Mouse (Mus musculus): ENCODE results near the gene Cnep1r1. TPM values are rescaled to one million over a fixed set of nuclear protein-coding genes. Genes with fewer than 3 reads are reported as not detected.

Cnep1r1 gene
- polyA plus RNA-seq, 1 experiment from 2014 or later: 31.0 TPM

GRCm38 (mm10) chr8:88139256-88139655 lies 20.7 kb downstream of the Cnep1r1 start:
- no peak for TF ChIP-seq CTCF (IDR thresholded peaks at IDR 0.05; ENCODE audit: low read depth)
- no peak for ATAC-seq

GRCm38 (mm10) chr8:88141629-88142028 lies 23.1 kb downstream of the Cnep1r1 start:
- Histone ChIP-seq H3K36me3 (ENCODE audit: control insufficient read depth, insufficient read depth) (peaks cover 17% of the 10 kb centered on the region), H3K27me3 (replicated peaks; ENCODE audit: control insufficient read depth, insufficient read depth, low read length) (no peaks in the 10 kb centered on the region), H3K4me1 (replicated peaks; ENCODE audit: control insufficient read depth, insufficient read depth, low read length) (peaks cover 4% of the 10 kb centered on the region; the same call in 1 of the 2 replicates), H3K27ac (ENCODE audit: low read depth, low read length) (no peak overlapping the region), H3K9me3 (ENCODE audit: control insufficient read depth) (no peaks in the 10 kb centered on the region), H3K9ac (ENCODE audit: low read depth, low read length) (no peak overlapping the region), H3K4me3 (ENCODE audit: low read depth, low read length) (no peak overlapping the region), H3K4me2 (replicated peaks; ENCODE audit: low read depth) (no peak overlapping the region)
- no peak for ATAC-seq
- 86% methylated on average over 3 of the region's 3 CpGs for WGBS
- no peak for TF ChIP-seq CTCF (IDR thresholded peaks at IDR 0.05; ENCODE audit: low read depth)

More at GRCm38 (mm10) chr8:88139256-88139655, 20.7 kb downstream of the Cnep1r1 start:
- WGBS: 90% methylated on average over 3 of the region's 3 CpGs
- H3K4me2 ChIP-seq (replicated peaks; ENCODE audit: low read depth): no peak overlapping the region
- H3K9me3 ChIP-seq (ENCODE audit: control insufficient read depth): no peaks in the 10 kb centered on the region
- H3K4me3 ChIP-seq (ENCODE audit: low read depth, low read length): no peak overlapping the region
- H3K9ac ChIP-seq (ENCODE audit: low read depth, low read length): no peak overlapping the region
- peak overlapping the region; percentile 11; the same call in 1 of the 2 replicates for H3K27ac ChIP-seq (ENCODE audit: low read depth, low read length)
- peaks cover 4% of the 10 kb centered on the region; the same call in 1 of the 2 replicates for H3K4me1 ChIP-seq (replicated peaks; ENCODE audit: control insufficient read depth, insufficient read depth, low read length)
- no peaks in the 10 kb centered on the region for H3K27me3 ChIP-seq (replicated peaks; ENCODE audit: control insufficient read depth, insufficient read depth, low read length)
- peaks cover 23% of the 10 kb centered on the region for H3K36me3 ChIP-seq (ENCODE audit: control insufficient read depth, insufficient read depth)

- WGBS: 67% methylated on average over 5 of the region's 5 CpGs
- TF ChIP-seq CTCF (IDR thresholded peaks at IDR 0.05; ENCODE audit: low read depth): no peak
- H3K9ac ChIP-seq (ENCODE audit: low read depth, low read length): no peak overlapping the region
- H3K4me1 ChIP-seq (replicated peaks; ENCODE audit: control insufficient read depth, insufficient read depth, low read length): no peaks in the 10 kb centered on the region
- H3K4me2 ChIP-seq (replicated peaks; ENCODE audit: low read depth): no peak overlapping the region
- no peak overlapping the region for H3K4me3 ChIP-seq (ENCODE audit: low read depth, low read length)
- H3K9me3 ChIP-seq (ENCODE audit: control insufficient read depth): no peaks in the 10 kb centered on the region
- H3K27ac ChIP-seq (ENCODE audit: low read depth, low read length): no peak overlapping the region
- H3K36me3 ChIP-seq (ENCODE audit: control insufficient read depth, insufficient read depth): peaks cover 36% of the 10 kb centered on the region
- no peak for ATAC-seq
- H3K27me3 ChIP-seq (replicated peaks; ENCODE audit: control insufficient read depth, insufficient read depth, low read length): no peaks in the 10 kb centered on the region
Observed at GRCm38 (mm10) chr8:88144041-88144440, 25.5 kb downstream of the Cnep1r1 start.

GRCm38 (mm10) chr8:88150910-88151371 lies 32.4 kb downstream of the Cnep1r1 start:
- 95% methylated on average over 6 of the region's 6 CpGs for WGBS
- Histone ChIP-seq H3K4me2 (replicated peaks; ENCODE audit: low read depth) (no peak overlapping the region), H3K4me1 (replicated peaks; ENCODE audit: control insufficient read depth, insufficient read depth, low read length) (no peaks in the 10 kb centered on the region), H3K9ac (ENCODE audit: low read depth, low read length) (no peak overlapping the region), H3K27ac (ENCODE audit: low read depth, low read length) (no peak overlapping the region), H3K9me3 (ENCODE audit: control insufficient read depth) (no peaks in the 10 kb centered on the region), H3K4me3 (ENCODE audit: low read depth, low read length) (no peak overlapping the region), H3K27me3 (replicated peaks; ENCODE audit: control insufficient read depth, insufficient read depth, low read length) (no peaks in the 10 kb centered on the region), H3K36me3 (ENCODE audit: control insufficient read depth, insufficient read depth) (peaks cover 56% of the 10 kb centered on the region)
- no peak for TF ChIP-seq CTCF (IDR thresholded peaks at IDR 0.05; ENCODE audit: low read depth)
- no peak for ATAC-seq

- Histone ChIP-seq H3K9me3 (ENCODE audit: control insufficient read depth) (no peaks in the 10 kb centered on the region), H3K4me2 (replicated peaks; ENCODE audit: low read depth) (no peak overlapping the region), H3K27me3 (replicated peaks; ENCODE audit: control insufficient read depth, insufficient read depth, low read length) (no peaks in the 10 kb centered on the region), H3K4me3 (ENCODE audit: low read depth, low read length) (no peak overlapping the region), H3K4me1 (replicated peaks; ENCODE audit: control insufficient read depth, insufficient read depth, low read length) (no peaks in the 10 kb centered on the region), H3K9ac (ENCODE audit: low read depth, low read length) (no peak overlapping the region), H3K27ac (ENCODE audit: low read depth, low read length) (no peak overlapping the region), H3K36me3 (ENCODE audit: control insufficient read depth, insufficient read depth) (peaks cover 57% of the 10 kb centered on the region)
- WGBS: 84% methylated on average over 9 of the region's 10 CpGs
- no peak for TF ChIP-seq CTCF (IDR thresholded peaks at IDR 0.05; ENCODE audit: low read depth)
- ATAC-seq: no peak
Observed at GRCm38 (mm10) chr8:88160237-88160995, 41.8 kb downstream of the Cnep1r1 start.

- H3K36me3 ChIP-seq (ENCODE audit: control insufficient read depth, insufficient read depth): peaks cover 53% of the 10 kb centered on the region
- no peak overlapping the region for H3K4me3 ChIP-seq (ENCODE audit: low read depth, low read length)
- H3K4me1 ChIP-seq (replicated peaks; ENCODE audit: control insufficient read depth, insufficient read depth, low read length): no peaks in the 10 kb centered on the region
- no peak overlapping the region for H3K9ac ChIP-seq (ENCODE audit: low read depth, low read length)
- no peak for ATAC-seq
- no peaks in the 10 kb centered on the region for H3K27me3 ChIP-seq (replicated peaks; ENCODE audit: control insufficient read depth, insufficient read depth, low read length)
- 76% methylated on average over 5 of the region's 5 CpGs for WGBS
- no peaks in the 10 kb centered on the region for H3K9me3 ChIP-seq (ENCODE audit: control insufficient read depth)
- no peak overlapping the region for H3K27ac ChIP-seq (ENCODE audit: low read depth, low read length)
- TF ChIP-seq CTCF (IDR thresholded peaks at IDR 0.05; ENCODE audit: low read depth): peak; percentile 83
- H3K4me2 ChIP-seq (replicated peaks; ENCODE audit: low read depth): no peak overlapping the region
Observed at GRCm38 (mm10) chr8:88161439-88161838, 42.9 kb downstream of the Cnep1r1 start.

Data from intestine, postnatal 0 days (tissue).